Mouse (Mus musculus) spleen, adult 2 months (tissue): ENCODE data around the gene Cntn3. TPM values are rescaled to one million over a fixed set of nuclear protein-coding genes. Genes with fewer than 3 reads are reported as not detected.

Experiments used
- DNase-seq, 2 experiments: peaks; one replicate each; pipeline versions ENCODE4 v3.0.0 to v3.0.0-alpha.2; 2012 to 2021; ENCODE audit warnings: low spot score in 2 of 2, low read depth in 1 of 2
- H3K27ac ChIP-seq: fragments of 200-500 bp; 2 replicates; pipeline ENCODE4 v1.5.1; 2012; ENCODE audit warnings: low read length, inconsistent platforms; ENCODE audit not compliant: insufficient read depth
- H3K27me3 ChIP-seq: fragments of 200-500 bp; 2 replicates; pipeline ENCODE4 v1.6.1; 2012; ENCODE audit warnings: mild to moderate bottlenecking, moderate library complexity, low read length, inconsistent platforms; ENCODE audit not compliant: control insufficient read depth, insufficient read depth
- H3K36me3 ChIP-seq: fragments of 200-500 bp; 2 replicates; pipeline ENCODE4 v1.6.1; 2012; ENCODE audit warnings: mild to moderate bottlenecking, low read length, inconsistent platforms; ENCODE audit not compliant: control insufficient read depth, insufficient read depth
- H3K4me1 ChIP-seq: fragments of 200-500 bp; 2 replicates; pipeline ENCODE4 v1.6.1; 2011; ENCODE audit warnings: inconsistent platforms; ENCODE audit not compliant: control insufficient read depth, insufficient read depth, insufficient read length
- H3K4me3 ChIP-seq: fragments of 200-500 bp; 2 replicates; pipeline ENCODE4 v1.5.1; 2011; ENCODE audit warnings: mild to moderate bottlenecking, inconsistent platforms; ENCODE audit not compliant: insufficient read depth, insufficient read length; ENCODE audit errors: extremely low read depth
- CTCF ChIP-seq: fragments of 200-500 bp; IDR thresholded peaks from 2 replicates; pipeline ENCODE4 v1.5.1; 2011; ENCODE audit warnings: mild to moderate bottlenecking, inconsistent platforms; ENCODE audit not compliant: insufficient read depth, insufficient read length, insufficient replicate concordance; ENCODE audit errors: extremely low read depth
- POLR2A ChIP-seq: fragments of 200-500 bp; IDR thresholded peaks from 2 replicates; pipeline ENCODE4 v1.6.1; 2011; ENCODE audit warnings: low read depth, low read length, inconsistent platforms
- WGBS: fragments of 180-500 bp; shearing (Covaris S2); methylation state at CpG from one replicate; pipeline ENCODE4 v1.1.7; 2018; 5-methylcytosine and 5-hydroxymethylcytosine counted together
- polyA plus RNA-seq: library from polyadenylated mRNA; depleted of rRNA; stranded (reverse); fragments of >200 nt; gene quantifications from 2 replicates; pipeline ENCODE4 v1.2.3, GENCODE M21; 2012

Cntn3 gene
- polyA plus RNA-seq, 1 experiment, result not detected

DNA sequence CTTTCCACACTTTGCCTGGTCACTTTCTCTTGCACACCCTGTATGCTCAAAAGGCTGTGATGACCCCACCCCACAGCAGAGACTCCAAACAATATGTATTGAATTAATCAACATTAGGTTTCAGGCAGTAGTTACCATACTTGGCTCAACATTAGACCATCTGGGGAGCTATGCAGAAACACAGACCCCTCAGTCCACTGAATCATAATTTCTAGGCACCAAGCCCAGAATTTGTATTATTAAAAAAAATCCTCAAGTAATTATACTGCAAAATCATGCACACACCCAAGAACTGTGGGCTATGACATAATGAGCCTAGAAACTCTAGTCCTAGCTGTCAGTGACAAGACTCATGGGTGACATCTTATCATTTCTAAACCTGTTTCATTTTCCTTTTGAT is 87.4 kb downstream of the Cntn3 start:
- H3K27ac ChIP-seq, result no peak overlapping the region
- TF ChIP-seq POLR2A (no peak), CTCF (no peak)
- no peak for DNase-seq
- H3K4me1 ChIP-seq, result no peaks in the 10 kb centered on the region
- no peaks in the 10 kb centered on the region for H3K36me3 ChIP-seq
- H3K4me3 ChIP-seq, result no peak overlapping the region; the same call in 1 of the 2 replicates
- no peaks in the 10 kb centered on the region for H3K27me3 ChIP-seq

DNA sequence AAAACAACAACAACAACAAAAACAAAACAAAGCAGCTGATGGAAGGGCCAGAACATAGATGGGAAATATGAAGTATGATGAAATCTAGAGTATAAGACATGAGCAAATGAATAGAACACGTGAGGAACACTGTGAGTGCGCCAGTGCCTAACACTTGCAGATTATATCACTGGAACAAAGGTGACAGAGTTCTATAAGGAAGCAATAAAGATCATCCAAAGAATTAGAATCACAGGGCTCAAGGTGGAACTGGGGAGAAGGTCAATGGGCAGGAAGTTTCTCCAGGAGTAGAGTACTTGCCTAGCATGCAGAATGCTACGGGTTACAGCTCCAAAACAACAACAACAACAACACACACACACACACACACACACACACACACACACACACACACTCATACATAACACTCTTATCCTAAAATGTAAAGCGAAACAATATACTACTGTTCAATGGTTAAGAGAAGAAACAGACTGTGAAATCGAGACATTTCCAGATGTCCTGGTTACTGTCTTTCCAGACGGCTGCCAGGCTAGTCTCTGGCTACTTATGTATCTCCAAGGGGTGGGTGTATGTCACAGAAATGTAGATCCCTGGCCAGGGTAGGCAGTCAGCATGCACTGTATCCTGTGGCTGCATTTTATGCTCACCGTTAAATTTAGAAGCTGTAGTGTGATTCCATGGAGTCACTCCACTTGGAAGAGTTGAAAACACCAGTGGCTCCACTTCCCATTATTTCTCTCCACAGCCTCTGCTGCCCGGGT is 94.4 kb downstream of the Cntn3 start:
- no peak overlapping the region for H3K27ac ChIP-seq
- no peaks in the 10 kb centered on the region for H3K36me3 ChIP-seq
- 80% methylated on average over 8 of the region's 8 CpGs for WGBS
- H3K4me1 ChIP-seq, result no peaks in the 10 kb centered on the region
- no peaks in the 10 kb centered on the region for H3K27me3 ChIP-seq
- H3K4me3 ChIP-seq, result no peak overlapping the region
- DNase-seq, result no peak
- TF ChIP-seq POLR2A (no peak), CTCF (no peak)

DNA sequence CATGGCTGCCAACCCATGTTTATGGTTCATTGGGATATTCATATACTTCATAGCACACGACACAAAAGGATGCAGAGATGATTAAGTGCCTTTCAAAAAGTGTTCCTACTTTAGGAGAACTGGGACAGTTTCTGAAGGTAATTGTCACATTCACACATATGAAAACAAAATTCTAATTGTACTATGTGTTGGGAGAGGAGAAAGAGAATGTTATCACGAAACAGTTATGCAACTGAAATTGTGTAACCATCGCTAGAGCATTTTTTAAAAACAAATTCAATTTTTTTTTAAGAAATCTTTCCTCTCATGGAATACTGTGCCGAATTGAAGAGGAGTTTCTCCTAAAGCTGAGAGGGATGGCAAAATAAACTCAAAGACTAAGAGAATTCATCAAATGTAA is 134.5 kb downstream of the Cntn3 start:
- 71% methylated on average over 4 of the region's 4 CpGs for WGBS
- DNase-seq, result no peak
- Histone ChIP-seq H3K27ac (no peak overlapping the region), H3K36me3 (no peaks in the 10 kb centered on the region), H3K4me3 (no peak overlapping the region), H3K27me3 (no peaks in the 10 kb centered on the region), H3K4me1 (no peaks in the 10 kb centered on the region)
- TF ChIP-seq CTCF (no peak), POLR2A (no peak)

DNA sequence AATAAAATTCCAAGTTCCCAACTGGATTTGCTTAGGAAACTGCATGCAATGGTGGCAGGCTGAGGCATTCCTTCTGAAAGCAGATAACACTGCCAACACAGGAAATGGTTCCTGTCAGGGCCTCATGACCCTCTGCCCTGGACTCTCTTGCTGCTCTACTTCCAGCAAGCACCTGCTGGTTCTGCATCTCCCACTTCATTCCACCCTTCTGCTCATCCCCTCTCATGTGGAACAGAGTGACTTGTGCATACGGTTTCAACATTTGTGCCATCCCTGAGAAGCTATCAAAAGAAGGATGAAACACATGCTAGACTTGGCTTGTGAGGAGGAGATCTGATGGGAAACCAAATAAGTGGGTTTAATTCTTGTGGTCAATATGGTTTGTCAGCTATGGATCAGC is 145.4 kb downstream of the Cntn3 start:
- DNase-seq, result no peak
- Histone ChIP-seq H3K4me3 (no peak overlapping the region), H3K27me3 (no peaks in the 10 kb centered on the region), H3K27ac (no peak overlapping the region), H3K36me3 (no peaks in the 10 kb centered on the region), H3K4me1 (no peaks in the 10 kb centered on the region)
- WGBS, result 73% methylated on average over 1 of the region's 1 CpGs
- TF ChIP-seq POLR2A (no peak), CTCF (no peak)

DNA sequence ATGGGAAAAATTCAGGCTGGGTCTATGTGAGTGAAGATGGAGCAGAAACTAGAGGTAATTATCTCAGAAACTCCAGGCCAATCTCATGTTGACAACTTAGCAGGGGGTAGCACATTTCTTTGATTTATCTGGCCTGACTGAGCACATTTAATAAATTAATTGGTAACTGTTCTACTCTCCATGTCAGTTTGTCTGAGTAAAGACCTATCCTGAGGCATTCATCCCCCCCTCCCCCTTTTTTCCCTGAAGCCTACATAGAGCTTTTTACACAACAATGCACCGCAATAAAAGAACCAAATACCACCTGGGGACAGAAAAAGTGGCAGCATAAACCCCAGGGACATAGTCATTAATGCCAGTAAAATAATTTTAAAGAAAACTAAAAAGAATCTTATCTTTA is 151.1 kb downstream of the Cntn3 start:
- Histone ChIP-seq H3K4me1 (no peaks in the 10 kb centered on the region), H3K4me3 (no peak overlapping the region), H3K27me3 (no peaks in the 10 kb centered on the region), H3K27ac (no peak overlapping the region), H3K36me3 (no peaks in the 10 kb centered on the region)
- DNase-seq, result no peak
- WGBS, result 69% methylated on average over 1 of the region's 1 CpGs
- TF ChIP-seq CTCF, result no peak
- TF ChIP-seq POLR2A, result no peak

DNA sequence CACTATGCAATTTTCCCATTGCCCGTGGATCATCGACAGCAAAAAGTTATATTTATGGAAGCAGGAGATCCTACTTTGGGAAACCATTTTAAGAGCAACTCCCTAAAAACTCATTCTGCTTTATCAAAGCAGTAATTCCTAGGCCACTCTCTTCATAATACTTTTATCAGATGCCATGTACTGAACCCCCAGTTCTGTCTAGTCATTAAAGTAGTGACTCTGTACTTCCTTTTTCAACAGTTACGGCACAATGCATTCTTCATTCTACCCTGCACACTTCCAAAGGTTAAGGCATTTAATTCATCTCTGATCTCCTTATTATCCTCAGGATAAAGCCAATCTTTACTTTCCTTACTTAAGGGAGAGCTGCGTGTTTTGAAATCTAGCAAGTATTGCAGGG is 184.3 kb downstream of the Cntn3 start:
- Histone ChIP-seq H3K27me3 (no peaks in the 10 kb centered on the region), H3K27ac (no peak overlapping the region), H3K4me3 (no peak overlapping the region), H3K4me1 (no peaks in the 10 kb centered on the region), H3K36me3 (no peaks in the 10 kb centered on the region)
- 84% methylated on average over 4 of the region's 4 CpGs for WGBS
- DNase-seq, result no peak
- TF ChIP-seq POLR2A (no peak), CTCF (no peak)

DNA sequence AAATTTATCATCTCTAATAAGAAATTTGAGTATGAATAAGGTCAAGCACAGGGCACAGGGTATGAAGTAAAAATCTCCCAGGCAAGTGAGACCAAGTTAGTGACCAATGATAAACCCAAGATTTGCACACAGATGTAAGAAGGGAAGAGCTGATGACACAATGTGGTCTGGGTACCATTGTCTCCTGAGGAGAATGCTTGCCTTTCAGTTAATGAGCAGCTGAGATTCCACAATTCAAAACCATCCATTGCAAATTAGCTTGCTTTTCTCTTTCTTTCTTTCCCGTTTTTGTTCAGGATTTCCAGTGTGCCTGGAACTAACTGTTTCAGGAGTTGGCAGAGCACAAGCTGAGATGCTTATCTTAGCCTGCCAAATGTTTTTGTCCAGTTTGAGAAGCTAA is 200.8 kb downstream of the Cntn3 start:
- WGBS, result 59% methylated on average over 1 of the region's 1 CpGs
- no peak overlapping the region for H3K4me3 ChIP-seq
- H3K27ac ChIP-seq, result no peak overlapping the region
- no peaks in the 10 kb centered on the region for H3K36me3 ChIP-seq
- no peaks in the 10 kb centered on the region for H3K27me3 ChIP-seq
- TF ChIP-seq CTCF, result no peak
- TF ChIP-seq POLR2A, result no peak
- no peaks in the 10 kb centered on the region for H3K4me1 ChIP-seq
- no peak for DNase-seq

DNA sequence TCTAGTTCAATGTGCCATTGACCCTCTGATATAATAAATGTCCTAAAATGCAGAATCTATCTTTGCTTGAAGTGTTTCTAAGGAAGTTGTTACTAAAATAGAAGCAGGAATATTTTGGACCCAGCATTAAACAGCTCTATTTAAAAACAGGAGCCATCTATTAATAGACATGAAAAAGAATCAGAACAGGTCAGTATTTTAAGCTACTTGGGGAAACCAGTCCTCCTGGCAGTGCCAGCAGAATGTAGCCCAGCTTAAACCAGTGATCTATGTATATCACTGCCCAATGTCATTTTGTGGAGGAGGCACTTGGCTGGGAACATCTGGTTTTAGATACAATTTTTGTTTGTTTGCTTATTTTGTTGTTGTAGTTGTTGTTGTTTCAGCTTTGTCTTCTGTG is 209.0 kb downstream of the Cntn3 start:
- no peaks in the 10 kb centered on the region for H3K27me3 ChIP-seq
- no peaks in the 10 kb centered on the region for H3K36me3 ChIP-seq
- TF ChIP-seq CTCF (no peak), POLR2A (no peak)
- no peak overlapping the region for H3K27ac ChIP-seq
- H3K4me3 ChIP-seq, result no peak overlapping the region
- H3K4me1 ChIP-seq, result no peaks in the 10 kb centered on the region
- no peak for DNase-seq
